Mouse (Mus musculus): ENCODE measurements around the gene Chst2.

DNA sequence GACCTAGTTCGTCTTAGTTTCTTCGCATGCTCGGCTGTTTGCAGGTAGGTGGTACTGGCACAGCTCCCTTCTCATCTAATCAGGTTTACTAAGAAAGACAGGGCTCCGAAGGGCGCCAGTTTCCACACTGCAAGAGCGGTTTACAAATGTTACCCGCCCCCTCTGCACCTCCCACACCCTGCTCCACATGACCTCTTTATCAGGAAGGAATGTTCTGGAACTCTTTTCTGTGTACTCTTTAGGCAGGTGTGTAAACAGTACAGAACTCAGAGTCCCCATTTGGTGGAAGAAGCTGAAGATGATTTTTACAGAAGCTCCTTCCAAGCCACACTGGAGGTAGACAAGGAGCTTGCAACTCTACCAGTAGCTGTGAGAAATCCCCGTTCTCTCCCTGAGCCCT lies 31.2 kb downstream of the Chst2 start:
- no peak for TF ChIP-seq CTCF (IDR thresholded peaks at IDR 0.05; ENCODE audit: low read depth)
- TF ChIP-seq EP300 (IDR thresholded peaks at IDR 0.05; ENCODE audit: low read depth), result no peak

All from heart, postnatal 0 days (tissue).